Mouse (Mus musculus): ENCODE data around the gene Btbd19. TPM values are rescaled to one million over a fixed set of nuclear protein-coding genes. Genes with fewer than 3 reads are reported as not detected.

The Btbd19 gene
- polyA plus RNA-seq, 1 experiment from 2014 or later: 3.2 TPM

DNA sequence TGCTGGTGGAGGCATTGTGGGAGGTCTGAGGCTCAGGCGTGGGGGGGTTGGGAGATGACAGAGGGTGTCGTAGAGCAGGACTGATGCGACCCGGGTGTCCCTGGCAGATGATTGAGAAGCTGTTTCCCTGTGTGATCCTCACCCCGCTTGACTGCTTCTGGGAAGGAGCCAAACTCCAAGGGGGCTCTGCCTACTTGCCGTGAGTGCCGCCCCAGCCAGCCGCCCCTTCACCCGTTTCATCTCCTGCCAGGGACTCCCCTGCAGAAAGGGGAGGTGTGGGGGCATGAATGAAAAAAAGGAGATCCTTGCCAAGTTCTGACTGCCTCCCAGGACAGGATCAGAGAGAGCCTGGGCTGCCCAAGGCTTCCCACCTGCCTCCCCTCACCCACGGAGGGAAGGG lies 20.4 kb downstream of the Btbd19 start:
- H3K27ac ChIP-seq (replicated peaks): no peak overlapping the region
- no peaks in the 10 kb centered on the region for H3K9me3 ChIP-seq
- 67% methylated on average over 10 of the region's 10 CpGs for WGBS
- ATAC-seq (ENCODE audit: low read depth): peak; percentile 12; the same call in 1 of the 2 replicates
- peaks cover 43% of the 10 kb centered on the region for H3K36me3 ChIP-seq
- H3K4me1 ChIP-seq (replicated peaks): no peaks in the 10 kb centered on the region; the same call in 1 of the 2 replicates
- H3K4me3 ChIP-seq: no peak overlapping the region
- no peaks in the 10 kb centered on the region for H3K27me3 ChIP-seq
- no peak overlapping the region for H3K4me2 ChIP-seq
- H3K9ac ChIP-seq: no peak overlapping the region

DNA sequence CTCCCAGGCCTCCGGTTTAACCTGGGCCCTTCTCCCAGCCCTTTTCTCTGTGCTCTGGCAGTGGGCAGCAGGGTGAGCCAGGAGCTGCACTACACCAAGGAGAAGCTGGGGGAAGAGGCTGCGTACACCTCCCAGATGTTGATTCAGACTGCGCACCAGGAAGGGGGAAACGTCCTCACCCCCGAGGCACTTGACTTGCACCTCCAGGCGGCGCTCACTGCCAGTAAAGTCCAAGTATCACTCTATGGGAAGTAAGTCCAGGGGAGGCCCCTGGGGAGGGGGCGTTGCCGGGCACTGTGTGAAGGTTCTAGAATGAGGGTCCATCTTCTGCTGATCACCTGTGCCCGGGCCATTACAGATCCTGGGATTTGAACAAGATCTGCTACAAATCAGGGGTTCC lies 20.9 kb downstream of the Btbd19 start:
- no peak for ATAC-seq (ENCODE audit: low read depth)
- Histone ChIP-seq H3K4me2 (no peak overlapping the region), H3K9me3 (no peaks in the 10 kb centered on the region), H3K9ac (no peak overlapping the region), H3K27ac (replicated peaks) (no peak overlapping the region), H3K36me3 (peaks cover 42% of the 10 kb centered on the region), H3K27me3 (peaks cover 4% of the 10 kb centered on the region; the same call in 1 of the 2 replicates), H3K4me3 (no peak overlapping the region), H3K4me1 (replicated peaks) (no peaks in the 10 kb centered on the region; the same call in 1 of the 2 replicates)
- WGBS: 83% methylated on average over 10 of the region's 10 CpGs

DNA sequence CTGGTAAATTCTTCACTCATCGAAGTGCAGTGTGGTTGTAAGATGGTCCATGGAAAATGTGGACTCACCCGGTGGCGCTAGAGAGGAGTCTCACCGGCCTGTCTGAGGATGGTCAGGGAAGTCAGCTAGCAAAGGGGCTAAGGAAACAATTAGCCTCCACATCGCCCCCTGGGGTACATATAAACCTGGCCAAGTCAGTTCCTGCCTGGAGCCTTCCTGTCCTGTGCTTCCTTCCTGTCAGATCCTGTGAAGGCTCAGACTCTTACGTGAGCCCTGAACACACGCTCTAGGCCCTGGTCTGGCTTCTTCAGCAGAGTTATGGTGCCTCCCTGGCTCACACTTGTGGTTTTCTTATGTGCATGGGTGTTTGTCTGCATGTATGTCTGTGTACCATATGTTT lies 24.3 kb downstream of the Btbd19 start:
- 50% methylated on average over 7 of the region's 7 CpGs for WGBS
- no peak overlapping the region for H3K4me3 ChIP-seq
- H3K27ac ChIP-seq (replicated peaks): no peak overlapping the region
- H3K36me3 ChIP-seq: peaks cover 22% of the 10 kb centered on the region; the same call in 1 of the 2 replicates
- no peak overlapping the region for H3K9ac ChIP-seq
- peaks cover 19% of the 10 kb centered on the region for H3K27me3 ChIP-seq
- no peak overlapping the region for H3K4me2 ChIP-seq
- ATAC-seq (ENCODE audit: low read depth): no peak
- H3K9me3 ChIP-seq: no peaks in the 10 kb centered on the region
- peaks cover 26% of the 10 kb centered on the region for H3K4me1 ChIP-seq (replicated peaks)

DNA sequence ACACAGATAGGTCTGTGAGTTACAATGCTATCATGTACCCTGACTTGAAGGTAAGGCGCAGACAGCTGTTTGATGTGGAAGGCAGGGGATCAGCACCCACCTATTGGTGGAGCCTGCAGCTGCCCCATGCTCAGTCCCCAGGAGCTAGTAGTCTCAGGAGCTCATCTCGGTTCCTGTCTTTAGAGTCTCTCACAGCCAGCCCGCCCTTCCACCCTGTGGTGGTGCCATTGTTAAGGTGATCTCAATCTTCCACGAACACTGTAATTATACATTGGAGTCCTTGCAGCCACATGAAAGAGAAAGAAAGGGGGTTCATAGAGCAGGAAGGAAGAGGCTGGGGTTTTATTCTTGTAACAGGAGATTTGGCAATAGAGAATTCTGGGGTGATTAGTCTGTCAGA lies 25.5 kb downstream of the Btbd19 start:
- Histone ChIP-seq H3K9ac (no peak overlapping the region), H3K9me3 (no peaks in the 10 kb centered on the region), H3K27ac (replicated peaks) (no peak overlapping the region), H3K27me3 (peaks cover 19% of the 10 kb centered on the region), H3K4me1 (replicated peaks) (peaks cover 33% of the 10 kb centered on the region), H3K36me3 (peaks cover 13% of the 10 kb centered on the region; the same call in 1 of the 2 replicates), H3K4me2 (no peak overlapping the region), H3K4me3 (no peak overlapping the region)
- 61% methylated on average over 4 of the region's 4 CpGs for WGBS
- no peak for ATAC-seq (ENCODE audit: low read depth)

DNA sequence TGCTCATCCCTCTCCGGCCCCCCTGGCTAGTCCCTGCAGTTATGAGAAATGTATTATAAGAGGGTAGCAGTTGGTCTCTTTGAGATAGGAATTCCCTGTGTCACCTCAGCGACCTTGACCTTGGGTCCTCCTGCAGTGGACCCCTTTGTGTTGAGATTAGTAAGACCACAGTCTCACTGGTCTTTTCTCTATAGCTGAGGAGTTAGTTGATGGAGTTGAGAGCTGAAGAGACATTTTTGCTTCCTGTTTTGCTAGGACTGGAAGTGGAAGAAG lies 26.8 kb downstream of the Btbd19 start:
- H3K4me1 ChIP-seq (replicated peaks): peaks cover 33% of the 10 kb centered on the region
- H3K9me3 ChIP-seq: no peaks in the 10 kb centered on the region
- ATAC-seq (ENCODE audit: low read depth): no peak
- H3K9ac ChIP-seq: peak overlapping the region; percentile 28; the same call in 1 of the 2 replicates
- 78% methylated on average over 2 of the region's 2 CpGs for WGBS
- H3K4me3 ChIP-seq: no peak overlapping the region
- H3K27me3 ChIP-seq: peaks cover 25% of the 10 kb centered on the region
- H3K4me2 ChIP-seq: peak overlapping the region; percentile 86
- H3K36me3 ChIP-seq: 0 out of 2 replicates have a peak, but pooled peaks cover 6% of the 10 kb centered on the region
- no peak overlapping the region for H3K27ac ChIP-seq (replicated peaks)

DNA sequence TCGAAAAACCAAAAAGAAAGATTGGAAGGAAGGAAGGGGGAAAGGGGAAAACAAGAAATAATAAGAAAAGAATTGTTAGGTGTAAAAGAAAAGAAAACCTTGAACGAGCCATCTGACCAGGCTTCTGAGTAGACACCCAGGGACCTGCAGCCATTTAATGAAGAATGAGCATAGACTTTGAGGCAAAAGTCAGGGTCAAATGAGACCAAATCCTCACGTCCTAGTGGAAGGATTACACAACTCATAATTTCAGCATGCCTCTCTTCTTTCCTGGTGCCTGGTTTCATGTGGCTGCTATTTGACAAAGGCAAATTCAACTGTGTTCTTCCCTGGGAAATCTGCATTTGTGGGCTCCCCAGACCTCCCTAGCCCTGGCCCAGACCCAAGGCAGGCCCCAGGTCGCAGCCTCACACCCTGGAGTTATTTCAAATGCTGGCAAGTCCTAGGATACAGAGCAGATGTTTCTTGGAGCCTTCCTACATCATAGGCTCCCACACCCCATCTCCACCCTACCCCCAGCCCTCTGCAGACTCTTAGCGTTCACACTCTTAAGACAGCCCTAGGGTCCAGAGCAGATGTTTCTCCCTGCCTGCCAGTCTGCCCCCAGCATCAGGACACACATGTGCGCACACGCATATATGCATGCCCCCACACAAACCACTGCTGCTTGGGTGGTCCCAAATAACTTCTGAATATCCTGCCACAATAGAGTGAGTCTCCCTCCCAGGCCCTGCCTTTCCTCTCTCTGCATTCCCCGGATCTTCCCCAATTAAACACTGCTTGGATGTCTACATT lies 27.4 kb downstream of the Btbd19 start:
- no peak for ATAC-seq (ENCODE audit: low read depth)
- Histone ChIP-seq H3K27ac (replicated peaks) (no peak overlapping the region), H3K9me3 (no peaks in the 10 kb centered on the region), H3K27me3 (peaks cover 25% of the 10 kb centered on the region), H3K4me1 (replicated peaks) (peaks cover 33% of the 10 kb centered on the region), H3K9ac (peak overlapping the region; percentile 28), H3K4me3 (peak overlapping the region; percentile 72; the same call in 1 of the 2 replicates), H3K36me3 (0 out of 2 replicates have a peak, but pooled peaks cover 6% of the 10 kb centered on the region), H3K4me2 (peak overlapping the region; percentile 86)
- 63% methylated on average over 8 of the region's 8 CpGs for WGBS

DNA sequence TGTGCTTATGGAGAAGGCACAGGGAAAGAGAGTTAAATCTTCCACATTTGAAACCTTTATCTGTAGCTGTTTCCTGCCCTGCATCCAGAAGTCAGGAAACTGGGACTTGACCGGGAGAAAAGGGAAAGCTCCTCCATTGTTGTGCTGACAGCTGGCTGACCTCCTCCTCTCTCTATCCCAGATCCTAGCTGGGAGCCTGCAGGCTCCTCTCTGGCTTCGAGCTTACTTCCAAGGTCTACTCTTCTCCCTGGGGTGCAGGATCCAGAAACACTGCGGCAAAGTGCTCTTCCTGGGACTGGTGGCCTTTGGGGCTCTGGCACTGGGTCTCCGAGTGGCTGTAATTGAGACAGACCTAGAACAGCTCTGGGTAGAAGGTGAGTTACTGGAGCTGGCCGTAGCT lies 28.9 kb downstream of the Btbd19 start:
- H3K27me3 ChIP-seq: peaks cover 25% of the 10 kb centered on the region
- H3K4me1 ChIP-seq (replicated peaks): peaks cover 33% of the 10 kb centered on the region
- WGBS: 8% methylated on average over 5 of the region's 5 CpGs
- no peak; the same call in 1 of the 2 replicates for ATAC-seq (ENCODE audit: low read depth)
- 0 out of 2 replicates have a peak overlapping the region, but pooled peaks have one; percentile 40 for H3K27ac ChIP-seq (replicated peaks)
- no peaks in the 10 kb centered on the region for H3K9me3 ChIP-seq
- 0 out of 2 replicates have a peak, but pooled peaks cover 6% of the 10 kb centered on the region for H3K36me3 ChIP-seq
- H3K9ac ChIP-seq: peak overlapping the region; percentile 79
- peak overlapping the region; percentile 86 for H3K4me2 ChIP-seq
- peak overlapping the region; percentile 72 for H3K4me3 ChIP-seq

DNA sequence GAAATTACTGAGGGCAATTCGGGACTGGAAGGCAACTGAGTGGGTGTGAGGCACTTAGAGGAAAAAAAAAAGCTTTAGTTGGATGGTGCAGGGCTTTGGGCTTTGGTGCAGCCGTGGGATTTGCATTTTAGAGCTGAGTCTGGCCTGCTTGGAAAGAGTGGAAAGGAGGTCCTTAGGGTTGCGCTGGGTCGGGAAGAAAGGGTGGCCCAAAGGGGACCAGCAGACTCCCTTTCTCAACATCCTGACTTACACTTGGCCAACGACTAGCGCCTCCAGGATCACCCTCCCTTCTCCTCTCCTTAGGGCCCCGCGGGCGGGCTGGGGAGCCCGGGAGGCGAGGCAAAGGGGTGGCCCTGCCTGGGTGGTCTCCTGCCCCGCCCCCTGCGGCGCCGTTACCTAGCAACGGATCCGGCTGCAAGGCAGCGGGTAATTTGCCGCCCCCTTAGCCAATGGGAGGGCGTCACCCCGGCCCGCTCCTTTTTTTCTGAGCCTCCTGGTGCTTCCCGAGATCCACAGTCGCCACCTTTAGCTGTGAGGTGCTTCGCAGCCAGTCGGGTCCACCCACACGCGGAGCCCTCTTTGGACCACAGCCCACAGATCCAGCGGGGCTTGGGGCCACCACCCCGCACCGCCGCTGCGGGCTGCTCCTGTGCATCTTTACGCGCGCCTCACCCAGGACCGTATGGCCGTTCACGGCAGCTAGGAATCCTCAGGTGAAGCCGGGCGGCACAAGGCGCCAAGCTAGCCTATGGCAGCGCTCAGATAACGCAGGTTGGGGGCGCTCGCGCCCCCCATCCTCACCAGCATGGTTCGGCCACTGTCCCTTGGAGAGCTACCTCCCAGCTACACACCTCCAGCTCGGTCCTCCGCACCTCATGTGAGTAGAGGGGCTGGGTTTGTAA lies 29.7 kb downstream of the Btbd19 start, which contains the start of gene Ptch2:
Gene Ptch2, plus strand, starts transcription at position 525 of the 902 bp plus-strand sequence.
- H3K4me3 ChIP-seq: peak within 1 kb of the TSS; percentile 72
- peaks cover 33% of the 10 kb centered on the region for H3K4me1 ChIP-seq (replicated peaks)
- H3K36me3 ChIP-seq: 0 out of 2 replicates have a peak, but pooled peaks cover 6% of the 10 kb centered on the region
- H3K27me3 ChIP-seq: peaks cover 25% of the 10 kb centered on the region
- H3K27ac ChIP-seq (replicated peaks): peak within 1 kb of the TSS; percentile 76
- H3K9me3 ChIP-seq: no peaks in the 10 kb centered on the region
- ATAC-seq (ENCODE audit: low read depth): peak; percentile 88
- H3K9ac ChIP-seq: peak within 1 kb of the TSS; percentile 79
- 1% methylated on average over 46 of the region's 50 CpGs for WGBS
- H3K4me2 ChIP-seq: peak within 1 kb of the TSS; percentile 86

DNA sequence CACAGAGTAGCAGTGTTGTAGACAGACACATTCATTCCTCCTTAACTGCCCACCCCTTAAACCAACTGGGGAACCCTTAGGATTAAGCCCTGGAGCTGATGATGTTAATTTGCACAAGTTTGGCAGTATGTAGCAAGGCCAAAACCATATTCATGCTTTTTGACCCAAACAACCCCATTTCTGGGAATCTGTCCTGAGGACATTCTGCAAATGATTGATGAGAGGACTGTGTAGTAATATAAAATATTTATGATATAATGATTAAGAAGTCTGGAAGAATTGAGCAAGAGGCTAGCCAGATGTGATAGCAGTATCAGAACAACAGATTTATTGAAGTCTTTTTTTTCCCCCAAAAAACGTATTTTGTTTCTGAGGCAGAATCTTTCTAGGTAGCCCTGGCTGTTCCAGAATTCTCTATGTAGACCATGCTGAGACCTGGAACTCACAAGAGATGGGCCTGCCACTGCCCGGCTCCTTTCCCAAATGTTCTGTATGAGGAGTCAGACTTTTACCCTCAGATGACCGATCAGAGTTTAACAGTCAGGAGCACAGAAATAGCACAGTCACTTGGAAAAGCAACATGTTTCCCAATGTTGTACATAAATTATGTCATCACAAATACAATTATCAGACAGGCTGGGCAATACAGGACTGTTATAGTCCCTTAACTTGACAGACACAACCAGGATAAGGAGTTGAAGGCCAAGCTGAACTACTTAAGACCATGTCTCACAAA lies 30.7 kb downstream of the Btbd19 start:
- Histone ChIP-seq H3K36me3 (no peaks in the 10 kb centered on the region), H3K4me1 (replicated peaks) (peaks cover 33% of the 10 kb centered on the region), H3K4me3 (no peak overlapping the region), H3K27ac (replicated peaks) (no peak overlapping the region), H3K9ac (no peak overlapping the region), H3K4me2 (no peak overlapping the region), H3K9me3 (no peaks in the 10 kb centered on the region), H3K27me3 (peaks cover 23% of the 10 kb centered on the region)
- no peak for ATAC-seq (ENCODE audit: low read depth)
- 75% methylated on average over 3 of the region's 3 CpGs for WGBS

DNA sequence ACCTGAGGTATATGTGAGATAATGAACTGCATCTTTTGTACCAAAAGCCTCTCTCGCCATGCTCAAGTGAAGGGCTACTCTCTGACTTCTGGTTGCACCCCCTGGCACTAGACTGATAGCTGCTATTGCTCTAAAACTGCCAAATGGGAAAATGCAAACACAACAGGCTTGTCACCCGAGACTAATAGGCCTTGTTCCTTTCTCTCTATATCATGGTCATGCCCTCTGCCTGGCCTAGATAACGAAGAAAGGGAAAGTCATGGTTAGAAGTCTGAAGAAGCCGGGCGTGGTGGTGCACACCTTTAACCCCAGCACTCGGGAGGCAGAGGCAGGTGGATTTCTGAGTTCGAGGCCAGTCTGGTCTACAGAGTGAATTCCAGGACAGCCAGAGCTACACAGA lies 34.9 kb downstream of the Btbd19 start:
- H3K9ac ChIP-seq: no peak overlapping the region
- 69% methylated on average over 7 of the region's 7 CpGs for WGBS
- no peak overlapping the region for H3K4me3 ChIP-seq
- H3K27ac ChIP-seq (replicated peaks): no peak overlapping the region
- H3K9me3 ChIP-seq: no peaks in the 10 kb centered on the region
- no peak for ATAC-seq (ENCODE audit: low read depth)
- H3K36me3 ChIP-seq: peaks cover 20% of the 10 kb centered on the region
- H3K4me2 ChIP-seq: no peak overlapping the region
- H3K4me1 ChIP-seq (replicated peaks): peaks cover 2% of the 10 kb centered on the region; the same call in 1 of the 2 replicates
- peaks cover 7% of the 10 kb centered on the region; the same call in 1 of the 2 replicates for H3K27me3 ChIP-seq

DNA sequence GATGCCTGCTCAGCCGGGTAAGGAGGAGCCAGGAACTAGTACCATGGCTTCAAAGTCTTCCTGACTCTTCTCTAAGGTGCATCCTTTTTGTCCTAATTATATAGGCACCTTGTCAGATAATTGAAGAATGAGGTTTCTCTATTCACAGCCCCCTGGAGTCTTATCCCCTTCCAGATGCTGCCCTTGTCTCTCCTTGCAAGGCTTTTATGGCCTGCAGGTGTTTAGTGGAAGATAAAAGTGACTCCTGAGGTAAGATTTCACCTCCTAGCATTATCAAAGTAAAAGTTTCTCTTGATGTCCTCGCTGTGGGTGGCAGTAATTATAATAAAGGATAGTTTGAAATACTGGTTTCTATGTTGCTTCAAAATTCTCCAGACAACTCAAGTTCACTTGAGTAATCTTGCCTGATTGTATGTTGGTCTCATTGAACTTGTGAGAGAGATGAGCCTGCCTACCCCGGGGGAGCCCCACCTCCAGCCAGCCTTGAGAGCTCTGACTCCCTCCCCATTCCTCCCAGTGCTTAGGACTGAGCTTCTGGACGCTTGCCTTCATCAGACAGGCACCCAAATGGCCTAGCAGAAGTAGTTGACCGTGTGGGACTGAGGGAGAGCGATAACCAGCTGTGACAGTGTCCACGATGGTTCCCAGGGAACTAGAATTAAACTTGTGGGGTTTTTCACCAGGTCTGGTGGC lies 37.4 kb downstream of the Btbd19 start:
- Histone ChIP-seq H3K4me1 (replicated peaks) (no peaks in the 10 kb centered on the region), H3K27me3 (no peaks in the 10 kb centered on the region), H3K27ac (replicated peaks) (no peak overlapping the region), H3K4me2 (no peak overlapping the region), H3K36me3 (peaks cover 33% of the 10 kb centered on the region), H3K9ac (no peak overlapping the region), H3K4me3 (no peak overlapping the region), H3K9me3 (no peaks in the 10 kb centered on the region)
- ATAC-seq (ENCODE audit: low read depth): no peak
- WGBS: 70% methylated on average over 7 of the region's 7 CpGs
